Mouse (Mus musculus) heart, adult 2 months (tissue): Measurements from ENCODE around the gene Gimap9. TPM values are rescaled to one million over a fixed set of nuclear protein-coding genes. Genes with fewer than 3 reads are reported as not detected.

Source experiments
- DNase-seq, 2 experiments: peaks; one replicate each; pipeline ENCODE4 v3.0.0; 2021
- H3K27ac ChIP-seq: fragments of 200-600 bp; 2 replicates; pipeline ENCODE4 v1.8.1; 2022
- H3K27me3 ChIP-seq: fragments of 200-500 bp; 2 replicates; pipeline ENCODE4 v1.6.1; 2012; ENCODE audit warnings: mild to moderate bottlenecking, low read length, inconsistent platforms, mixed read lengths; ENCODE audit not compliant: control insufficient read depth, insufficient read depth
- H3K36me3 ChIP-seq: fragments of 200-500 bp; 2 replicates; pipeline ENCODE4 v1.6.1; 2012; ENCODE audit warnings: low read length, inconsistent platforms; ENCODE audit not compliant: control insufficient read depth, insufficient read depth
- H3K4me1 ChIP-seq: fragments of 200-500 bp; 2 replicates; pipeline ENCODE4 v1.6.1; 2011; ENCODE audit warnings: low read length; ENCODE audit not compliant: control insufficient read depth, insufficient read depth
- H3K4me3 ChIP-seq: fragments of 200-600 bp; 2 replicates; pipeline ENCODE4 v1.8.1; 2022
- H3K79me2 ChIP-seq: fragments of 200-500 bp; replicated peaks from 2 replicates; pipeline ENCODE4 v1.6.1; 2012; ENCODE audit warnings: mild to moderate bottlenecking, inconsistent platforms, low read length, moderate library complexity, mixed read lengths; ENCODE audit not compliant: control insufficient read depth, insufficient read depth
- H3K9ac ChIP-seq: fragments of 200-500 bp; 2 replicates; pipeline ENCODE4 v1.6.1; 2012; ENCODE audit warnings: low read depth, mild to moderate bottlenecking, control low read depth, inconsistent platforms, low read length, mixed read lengths
- CTCF ChIP-seq: fragments of 200-600 bp; IDR thresholded peaks from 2 replicates; pipeline ENCODE4 v1.8.1; 2022; ENCODE audit warnings: antibody characterized with exemption, mild to moderate bottlenecking, moderate library complexity
- EP300 ChIP-seq: fragments of 200-500 bp; IDR thresholded peaks from 2 replicates; pipeline ENCODE4 v1.6.1; 2011; ENCODE audit warnings: low read depth, low read length, control low read depth; ENCODE audit not compliant: insufficient read depth
- POLR2A ChIP-seq: fragments of 200-500 bp; IDR thresholded peaks from 2 replicates; pipeline ENCODE4 v1.6.1; 2011; ENCODE audit warnings: mild to moderate bottlenecking, low read depth, low read length, control low read depth; ENCODE audit not compliant: insufficient read depth
- whole genome bisulfite sequencing: fragments of 180-500 bp; shearing (Covaris S2); methylation state at CpG from one replicate; pipeline ENCODE4 v1.1.7; 2018; 5-methylcytosine and 5-hydroxymethylcytosine counted together
- intact Hi-C: fragments of 180-260 bp; cut with DNase I; formaldehyde crosslinking; loops from one replicate; pipeline ENCODE4 v1.15.1; 2025
- polyA plus RNA-seq: library from polyadenylated mRNA; depleted of rRNA; stranded (reverse); fragments of >200 nt; gene quantifications from 2 replicates; pipeline ENCODE4 v1.2.3, GENCODE M21; 2012
- total RNA-seq, 2 experiments: library from RNA; stranded (reverse); gene quantifications; 2 replicates each; pipeline ENCODE4 v1.2.3; 2021

The Gimap9 gene
- total and polyA plus RNA-seq, 3 experiments: 1.8 to 3.4 (median 3.1) TPM

DNA sequence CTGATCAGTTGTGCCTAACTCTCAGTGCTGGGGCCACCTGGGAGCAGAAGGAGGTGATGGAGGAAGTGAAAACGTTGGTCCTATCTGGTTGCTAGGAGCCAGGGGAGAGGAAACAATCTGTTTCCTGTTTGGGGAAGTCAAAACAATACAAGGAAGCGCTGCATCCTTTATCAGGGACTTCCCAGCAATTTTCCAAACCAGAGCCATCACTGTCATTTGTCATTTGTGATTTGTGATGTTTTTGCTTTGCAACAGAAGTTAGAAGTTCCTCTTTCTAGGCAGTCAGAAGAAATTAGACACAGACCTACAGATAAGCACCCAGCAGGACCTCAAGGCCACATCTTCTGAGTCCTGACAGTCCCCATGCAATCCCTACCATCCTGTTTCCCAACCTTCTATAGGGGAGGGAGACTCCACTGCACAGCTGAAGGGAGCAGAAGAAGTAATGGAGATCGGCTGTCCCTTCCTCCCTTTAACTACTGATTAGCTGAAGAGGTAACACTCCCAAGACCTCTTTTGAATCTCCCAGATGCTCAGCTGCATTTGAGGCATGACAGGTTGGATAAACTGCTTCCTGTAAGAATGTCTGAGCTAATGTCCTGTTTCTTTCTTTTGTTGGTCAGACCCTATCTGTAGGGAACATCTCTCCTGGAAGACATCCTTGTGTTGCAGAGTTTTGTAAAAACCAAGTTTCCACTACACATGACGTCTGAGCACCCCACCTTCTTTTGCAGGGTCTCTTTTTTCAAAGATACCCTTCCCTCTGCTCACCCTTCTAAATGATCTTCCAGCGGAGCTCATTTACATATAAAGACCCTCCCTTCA, 24.5 kb downstream of the Gimap9 start:
- H3K27me3 ChIP-seq: no peaks in the 10 kb centered on the region
- H3K27ac ChIP-seq: peak overlapping the region; percentile 90
- no peak overlapping the region for H3K9ac ChIP-seq
- peak; percentile 33 to 66 for DNase-seq
- intact Hi-C loops: loop anchor here (2.0 kb wide), 1 partner anchor 16 kb away; the partner anchor contains the start of gene Gimap4
- H3K79me2 ChIP-seq: no peaks in the 10 kb centered on the region
- peaks cover 57% of the 10 kb centered on the region for H3K36me3 ChIP-seq
- 20% methylated on average over 5 of the region's 5 CpGs for WGBS
- peak; percentile 72; the same call in 1 of the 2 replicates for TF ChIP-seq POLR2A
- no peak for TF ChIP-seq CTCF
- peak; percentile 93 for TF ChIP-seq EP300
- 0 out of 2 replicates have a peak overlapping the region, but pooled peaks have one; percentile 7 for H3K4me3 ChIP-seq
- peaks cover 30% of the 10 kb centered on the region for H3K4me1 ChIP-seq

DNA sequence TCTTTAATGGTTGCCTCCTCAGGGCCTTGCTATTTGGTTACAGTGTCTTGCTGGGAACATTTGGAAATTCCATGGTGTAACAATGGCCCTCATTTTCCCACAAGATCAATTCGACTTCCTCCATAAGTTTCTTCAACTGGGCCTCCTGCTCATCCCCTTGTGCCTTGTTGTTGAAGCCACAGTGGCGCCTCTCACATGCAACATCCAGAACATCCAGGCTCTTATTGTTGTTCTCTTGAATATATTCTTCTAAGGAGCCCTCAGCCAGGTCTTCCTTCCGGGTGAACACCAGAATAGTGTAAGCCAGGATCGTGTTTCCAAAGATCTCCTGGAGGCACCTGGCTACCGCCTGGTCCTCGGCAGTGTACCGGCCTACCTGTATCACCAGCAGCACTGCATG, 26.2 kb downstream of the Gimap9 start:
- peaks cover 30% of the 10 kb centered on the region for H3K4me1 ChIP-seq
- H3K27ac ChIP-seq: peak overlapping the region; percentile 90
- TF ChIP-seq EP300: no peak
- H3K79me2 ChIP-seq: no peaks in the 10 kb centered on the region
- H3K27me3 ChIP-seq: no peaks in the 10 kb centered on the region
- 80% methylated on average over 7 of the region's 7 CpGs for WGBS
- intact Hi-C loops: no loop called here
- H3K36me3 ChIP-seq: peaks cover 56% of the 10 kb centered on the region
- no peak for DNase-seq
- H3K4me3 ChIP-seq: no peak overlapping the region
- no peak overlapping the region for H3K9ac ChIP-seq

DNA sequence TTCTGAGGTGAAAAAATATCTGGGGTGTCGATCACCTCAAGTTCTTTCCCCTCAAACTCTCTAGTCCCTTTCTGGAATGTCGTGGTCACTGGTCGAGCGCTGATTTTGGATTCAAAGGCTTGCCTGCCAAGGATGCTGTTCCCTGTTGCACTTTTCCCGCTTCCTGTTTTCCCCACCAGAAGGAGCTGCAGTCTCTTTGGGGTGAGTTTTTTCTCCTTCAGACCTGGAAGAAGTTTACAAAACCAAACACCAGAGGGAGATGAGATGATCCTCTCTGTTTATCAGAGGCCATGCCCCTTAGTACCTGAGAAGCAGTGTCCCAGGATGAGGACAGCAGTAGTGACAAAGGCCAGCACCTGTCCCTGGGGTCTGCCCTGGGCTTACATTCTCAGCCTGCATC, 26.7 kb downstream of the Gimap9 start:
- no peaks in the 10 kb centered on the region for H3K79me2 ChIP-seq
- no peaks in the 10 kb centered on the region for H3K27me3 ChIP-seq
- H3K36me3 ChIP-seq: peaks cover 53% of the 10 kb centered on the region
- no peak for DNase-seq
- no peak for TF ChIP-seq EP300
- TF ChIP-seq CTCF: peak; percentile 51
- H3K27ac ChIP-seq: peak overlapping the region; percentile 90
- WGBS: 54% methylated on average over 5 of the region's 5 CpGs
- no peak overlapping the region for H3K9ac ChIP-seq
- intact Hi-C loops: no loop called here
- peaks cover 28% of the 10 kb centered on the region for H3K4me1 ChIP-seq
- H3K4me3 ChIP-seq: no peak overlapping the region

DNA sequence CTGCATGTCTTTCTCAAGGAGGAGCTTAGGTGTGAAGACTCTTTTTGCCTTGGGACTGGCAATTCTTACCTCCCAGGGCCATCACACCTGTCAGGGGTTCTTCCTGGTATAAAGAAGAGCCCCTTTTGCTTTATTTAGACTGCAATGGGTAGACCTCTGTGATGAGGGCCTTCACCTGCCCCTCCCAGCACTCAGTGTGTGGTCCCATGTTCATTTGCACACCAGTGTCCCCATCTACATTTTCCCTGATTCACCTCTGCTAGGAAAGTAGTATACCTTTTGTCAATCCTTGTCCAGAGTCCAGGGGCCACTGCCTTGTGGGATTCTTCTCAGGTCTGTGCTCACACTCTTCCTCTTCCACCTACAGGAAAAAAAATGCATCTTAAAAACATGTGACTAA, 28.2 kb downstream of the Gimap9 start:
- peaks cover 22% of the 10 kb centered on the region for H3K4me1 ChIP-seq
- H3K27me3 ChIP-seq: no peaks in the 10 kb centered on the region
- intact Hi-C loops: no loop called here
- H3K4me3 ChIP-seq: no peak overlapping the region
- peak overlapping the region; percentile 96; the same call in 1 of the 2 replicates for H3K27ac ChIP-seq
- peaks cover 46% of the 10 kb centered on the region for H3K36me3 ChIP-seq
- DNase-seq: no peak
- TF ChIP-seq POLR2A (no peak), EP300 (no peak), CTCF (no peak)
- H3K79me2 ChIP-seq: no peaks in the 10 kb centered on the region
- H3K9ac ChIP-seq: no peak overlapping the region

DNA sequence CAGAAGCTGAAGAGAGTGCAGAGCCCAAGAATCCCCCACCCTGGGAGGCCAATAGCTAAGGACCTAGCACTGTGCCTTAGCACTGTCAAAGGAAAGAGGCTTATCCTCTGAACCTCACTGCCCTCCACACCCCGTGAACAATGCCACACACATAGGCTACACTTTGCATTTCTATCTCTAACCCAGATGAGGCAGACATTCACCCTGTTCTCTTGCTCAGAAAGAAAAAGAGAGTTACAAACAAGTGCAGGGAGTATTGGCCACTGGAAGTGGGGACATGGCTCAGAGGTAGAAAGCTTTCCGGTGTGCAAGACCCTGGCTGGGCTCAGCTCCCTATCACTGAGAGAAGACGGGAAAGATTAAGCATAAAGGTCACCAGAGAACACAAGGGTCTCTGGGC, 30.2 kb downstream of the Gimap9 start:
- intact Hi-C loops: loop anchor here (2.0 to 5.0 kb wide), 2 partner anchors 29 to 59 kb away; partner anchors contain the start of genes Gimap8 and Gimap9
- peaks cover 34% of the 10 kb centered on the region for H3K36me3 ChIP-seq
- peak overlapping the region; percentile 58 for H3K4me3 ChIP-seq
- no peaks in the 10 kb centered on the region for H3K79me2 ChIP-seq
- H3K9ac ChIP-seq: peak overlapping the region; percentile 72
- TF ChIP-seq POLR2A (0 out of 2 replicates have a peak, but pooled peaks have one; percentile 4), EP300 (no peak)
- no peak for DNase-seq
- H3K27ac ChIP-seq: peak overlapping the region; percentile 96
- H3K4me1 ChIP-seq: peaks cover 13% of the 10 kb centered on the region
- 22% methylated on average over 3 of the region's 3 CpGs for WGBS
- no peaks in the 10 kb centered on the region for H3K27me3 ChIP-seq

DNA sequence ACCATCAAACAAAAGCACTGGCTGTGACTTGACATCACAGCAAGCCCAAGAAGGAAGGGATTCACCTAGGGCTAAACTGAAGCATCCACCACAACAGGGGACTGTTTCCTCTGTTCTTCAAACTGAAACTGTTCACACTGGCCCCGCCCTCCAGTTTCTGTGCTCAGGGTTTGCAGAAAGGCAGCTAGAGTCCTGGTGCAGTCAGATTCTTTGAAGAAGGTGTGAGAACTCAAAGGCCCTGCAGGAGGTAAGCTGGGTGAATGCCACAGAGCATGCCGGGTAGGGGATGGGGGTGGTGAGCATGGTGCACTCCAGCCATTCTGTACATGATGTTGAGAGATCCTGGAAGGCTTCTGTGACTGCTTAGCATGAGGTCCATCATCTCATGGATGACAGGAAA, 42.5 kb downstream of the Gimap9 start, which contains the start of the genes Gm28053 and Gimap7:
Gene Gm28053 (plus strand): TSS at position 153 of the 400 bp plus-strand sequence.
Gene Gimap7 (plus strand): TSS at position 167 of the 400 bp plus-strand sequence.
- intact Hi-C loops: no loop called here

More for the DNA sequence above, 42.5 kb downstream of the Gimap9 start, which contains the start of the genes Gm28053 and Gimap7:
- 64% methylated on average over 2 of the region's 2 CpGs for WGBS
- TF ChIP-seq CTCF (no peak), POLR2A (no peak), EP300 (no peak)
- Histone ChIP-seq H3K27ac (no peak within 1 kb of the TSS), H3K27me3 (no peaks in the 10 kb centered on the region), H3K79me2 (no peaks in the 10 kb centered on the region), H3K9ac (no peak within 1 kb of the TSS), H3K4me3 (no peak within 1 kb of the TSS), H3K4me1 (no peaks in the 10 kb centered on the region), H3K36me3 (no peaks in the 10 kb centered on the region)
- DNase-seq: no peak
